Mouse (Mus musculus) neural tube, embryonic 14.5 days (tissue): Measurements from ENCODE around the gene Unc79. TPM values are rescaled to one million over a fixed set of nuclear protein-coding genes. Genes with fewer than 3 reads are reported as not detected.

Source experiments
- ATAC-seq: fragments of 200-750 bp; cut with Nextera tagmentation; 2 replicates; pipeline ENCODE4 v1.8.0; 2017; ENCODE audit warnings: low read depth, mild to moderate bottlenecking, moderate TSS enrichment, moderate library complexity
- H3K27ac ChIP-seq: fragments of 300-500 bp; sonication (generic); 2 replicates; pipeline ENCODE4 v1.5.1; 2014; ENCODE audit warnings: low read depth, mild to moderate bottlenecking, control low read depth, low read length, moderate library complexity, mixed read lengths
- H3K27me3 ChIP-seq: fragments of 300-500 bp; sonication (generic); 2 replicates; pipeline ENCODE4 v1.6.1; 2014; ENCODE audit warnings: low read length; ENCODE audit not compliant: control insufficient read depth, insufficient read depth
- H3K36me3 ChIP-seq: fragments of 300-500 bp; sonication (generic); 2 replicates; pipeline ENCODE4 v1.6.1; 2014; ENCODE audit warnings: low read length, mixed read lengths; ENCODE audit not compliant: control insufficient read depth, insufficient read depth
- H3K4me1 ChIP-seq: fragments of 300-500 bp; sonication (generic); 2 replicates; pipeline ENCODE4 v1.6.1; 2014; ENCODE audit warnings: low read length; ENCODE audit not compliant: control insufficient read depth, insufficient read depth
- H3K4me2 ChIP-seq: fragments of 300-500 bp; sonication (generic); 2 replicates; pipeline ENCODE4 v1.6.1; 2014; ENCODE audit warnings: mild to moderate bottlenecking, low read depth, low read length, control low read depth
- H3K4me3 ChIP-seq: fragments of 300-500 bp; sonication (generic); 2 replicates; pipeline ENCODE4 v1.5.1; 2014; ENCODE audit warnings: low read depth, low read length, control low read depth, mixed read lengths
- H3K9ac ChIP-seq: fragments of 300-500 bp; sonication (generic); replicated peaks from 2 replicates; pipeline ENCODE4 v1.6.1; 2014; ENCODE audit warnings: low read depth, mild to moderate bottlenecking, control low read depth, low read length, mixed read lengths
- H3K9me3 ChIP-seq: fragments of 300-500 bp; sonication (generic); 2 replicates; pipeline ENCODE4 v1.6.1; 2016; ENCODE audit warnings: low read length; ENCODE audit not compliant: control insufficient read depth
- WGBS: fragments of 180-500 bp; shearing (Covaris S2); extraction: QIAGEN DNeasy Blood & Tissue Kit; methylation state at CpG from one replicate; pipeline ENCODE4 v1.1.7; 2014; 5-methylcytosine and 5-hydroxymethylcytosine counted together
- polyA plus RNA-seq: library from polyadenylated mRNA; unstranded; fragments of >200 nt; fragmentation: Nextera tagmentation; extraction: Ambion mirVana; gene quantifications from 2 replicates; pipeline ENCODE4 v1.2.1, GENCODE M21; 2014

The Unc79 gene
- polyA plus RNA-seq, 1 experiment from 2014 or later = 15.6 TPM

DNA sequence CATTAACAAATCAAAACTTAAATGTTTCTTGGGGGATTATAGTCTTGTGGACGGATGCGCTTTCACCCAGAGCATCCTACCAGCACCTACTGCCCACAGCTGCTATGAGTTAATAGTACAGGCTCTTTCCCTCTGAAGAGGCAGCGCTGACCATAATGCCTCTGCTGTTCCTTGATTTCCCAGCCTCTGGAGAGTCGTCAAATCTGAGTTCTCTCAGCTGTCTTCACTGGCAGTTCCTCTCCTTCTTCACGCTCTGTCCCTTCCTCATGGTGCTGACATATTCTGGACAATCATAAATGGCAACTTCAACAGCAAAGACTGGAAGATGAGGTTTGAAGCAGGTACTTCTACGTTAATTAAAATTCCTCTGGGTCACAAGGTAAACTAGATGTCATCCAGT, 143.2 kb downstream of the Unc79 start:
- Histone ChIP-seq H3K4me3 (no peak overlapping the region), H3K9ac (no peak overlapping the region), H3K4me1 (no peaks in the 10 kb centered on the region), H3K27me3 (no peaks in the 10 kb centered on the region), H3K27ac (no peak overlapping the region), H3K36me3 (peaks cover 25% of the 10 kb centered on the region), H3K4me2 (no peak overlapping the region), H3K9me3 (no peaks in the 10 kb centered on the region)
- no peak for ATAC-seq
- 86% methylated on average over 6 of the region's 6 CpGs for WGBS

DNA sequence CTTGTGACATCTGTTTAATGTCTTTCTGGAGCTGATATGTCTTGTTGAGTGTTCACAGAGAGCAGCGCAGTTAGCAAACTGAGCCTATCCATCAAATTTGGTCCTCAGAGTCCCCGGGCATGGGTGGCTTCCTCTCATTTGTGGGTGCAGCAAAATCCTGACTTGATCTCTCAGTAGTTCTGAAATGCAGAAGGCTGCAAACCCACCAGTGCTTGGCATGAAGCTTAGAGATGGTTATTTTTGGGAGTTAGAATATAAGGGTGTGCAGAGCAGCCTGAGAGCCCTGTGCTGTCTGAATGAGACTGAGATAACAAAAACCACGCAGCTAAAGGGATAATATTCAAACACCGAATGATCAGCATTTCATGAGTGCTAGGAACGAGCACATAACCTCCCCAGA, 146.5 kb downstream of the Unc79 start:
- no peaks in the 10 kb centered on the region for H3K27me3 ChIP-seq
- H3K4me3 ChIP-seq = no peak overlapping the region
- 86% methylated on average over 5 of the region's 5 CpGs for WGBS
- H3K4me2 ChIP-seq = no peak overlapping the region
- ATAC-seq = no peak
- no peaks in the 10 kb centered on the region for H3K4me1 ChIP-seq
- no peaks in the 10 kb centered on the region for H3K9me3 ChIP-seq
- H3K27ac ChIP-seq = no peak overlapping the region
- H3K9ac ChIP-seq = no peak overlapping the region
- H3K36me3 ChIP-seq = peaks cover 31% of the 10 kb centered on the region

DNA sequence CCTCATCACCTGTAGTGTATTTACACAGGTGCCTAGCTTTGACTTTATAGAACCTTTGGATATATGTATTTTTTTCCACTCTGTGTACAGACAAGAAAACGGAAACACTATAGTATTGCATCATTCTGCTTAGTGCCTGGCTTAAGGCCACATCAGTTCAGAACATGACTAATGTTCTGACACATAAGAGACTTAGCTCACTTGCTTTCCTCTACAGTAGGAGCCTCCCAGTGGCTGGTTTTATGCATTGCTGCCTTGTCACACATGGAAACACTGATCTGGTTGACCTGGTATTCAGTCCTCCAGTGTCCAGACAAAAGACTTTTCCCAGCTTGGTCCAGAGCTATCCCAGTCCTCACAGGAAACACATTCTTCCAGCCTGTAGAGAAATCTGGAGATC, 150.5 kb downstream of the Unc79 start:
- 64% methylated on average over 1 of the region's 1 CpGs for WGBS
- H3K4me1 ChIP-seq = no peaks in the 10 kb centered on the region

GRCm38 (mm10) chr12:103100088-103100487, 151.4 kb downstream of the Unc79 start:
- no peak overlapping the region for H3K4me3 ChIP-seq
- no peak for ATAC-seq
- H3K4me2 ChIP-seq = no peak overlapping the region
- no peak overlapping the region for H3K27ac ChIP-seq
- H3K9me3 ChIP-seq = no peaks in the 10 kb centered on the region
- no peaks in the 10 kb centered on the region for H3K27me3 ChIP-seq
- no peak overlapping the region for H3K9ac ChIP-seq
- H3K4me1 ChIP-seq = no peaks in the 10 kb centered on the region
- 63% methylated on average over 5 of the region's 5 CpGs for WGBS
- H3K36me3 ChIP-seq = peaks cover 24% of the 10 kb centered on the region

More for the DNA sequence above, 150.5 kb downstream of the Unc79 start:
- Histone ChIP-seq H3K36me3 (peaks cover 23% of the 10 kb centered on the region), H3K4me2 (no peak overlapping the region), H3K4me3 (no peak overlapping the region), H3K9me3 (no peaks in the 10 kb centered on the region), H3K27ac (no peak overlapping the region), H3K27me3 (no peaks in the 10 kb centered on the region), H3K9ac (no peak overlapping the region)
- ATAC-seq = no peak; the same call in 1 of the 2 replicates

DNA sequence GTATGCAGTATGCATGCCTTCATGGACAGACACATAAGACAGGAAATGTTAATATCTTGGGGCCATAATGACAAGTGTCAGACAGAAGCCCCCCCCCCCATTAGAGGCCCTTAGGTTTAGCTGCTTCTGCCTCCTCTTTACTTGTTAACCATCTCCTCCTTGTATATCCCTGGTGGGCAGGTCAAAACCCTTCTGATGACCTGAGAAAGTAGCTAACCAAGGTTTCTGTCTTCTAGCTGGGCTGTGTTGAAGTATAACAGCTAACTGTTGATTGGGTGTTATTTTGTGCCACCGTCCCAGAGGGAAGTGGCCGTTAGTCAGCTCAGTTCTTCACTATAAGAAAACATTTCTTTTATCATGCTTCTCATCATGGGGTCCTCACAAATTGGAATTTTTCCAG, 154.4 kb downstream of the Unc79 start:
- Histone ChIP-seq H3K27me3 (no peaks in the 10 kb centered on the region), H3K4me1 (no peaks in the 10 kb centered on the region), H3K4me3 (no peak overlapping the region), H3K4me2 (no peak overlapping the region), H3K27ac (no peak overlapping the region), H3K36me3 (peaks cover 27% of the 10 kb centered on the region; the same call in 1 of the 2 replicates), H3K9me3 (no peaks in the 10 kb centered on the region), H3K9ac (no peak overlapping the region)
- ATAC-seq = no peak
- WGBS = 58% methylated on average over 2 of the region's 2 CpGs

DNA sequence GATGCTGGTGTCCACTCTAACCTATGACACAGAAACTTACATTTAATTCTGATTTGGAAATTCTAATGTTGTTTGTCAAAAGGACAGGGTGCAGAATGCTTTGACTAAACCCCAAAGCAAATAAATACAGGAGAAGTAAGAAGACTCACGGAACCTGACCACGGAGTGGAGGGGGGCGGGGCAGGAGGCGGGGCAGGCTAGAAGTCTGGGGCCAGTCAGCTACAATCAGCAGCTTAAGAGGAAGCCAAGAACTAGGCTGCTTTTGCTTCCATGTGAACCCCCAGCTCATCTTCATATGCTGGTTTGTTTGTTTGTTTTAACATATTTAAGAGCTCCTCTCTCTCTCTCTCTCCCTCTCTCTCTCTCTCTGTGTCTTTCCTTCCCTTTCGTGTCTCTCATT, 154.9 kb downstream of the Unc79 start:
- Histone ChIP-seq H3K9me3 (no peaks in the 10 kb centered on the region), H3K9ac (no peak overlapping the region), H3K4me2 (no peak overlapping the region), H3K4me1 (no peaks in the 10 kb centered on the region), H3K4me3 (no peak overlapping the region), H3K27me3 (no peaks in the 10 kb centered on the region), H3K27ac (no peak overlapping the region), H3K36me3 (peaks cover 32% of the 10 kb centered on the region; the same call in 1 of the 2 replicates)
- ATAC-seq = no peak
- WGBS = 26% methylated on average over 5 of the region's 5 CpGs

GRCm38 (mm10) chr12:103109301-103109700, 160.6 kb downstream of the Unc79 start:
- Histone ChIP-seq H3K4me2 (no peak overlapping the region), H3K27ac (no peak overlapping the region), H3K27me3 (no peaks in the 10 kb centered on the region), H3K9ac (no peak overlapping the region), H3K4me3 (no peak overlapping the region), H3K36me3 (peaks cover 37% of the 10 kb centered on the region), H3K9me3 (no peaks in the 10 kb centered on the region), H3K4me1 (no peaks in the 10 kb centered on the region)
- 90% methylated on average over 7 of the region's 7 CpGs for WGBS
- no peak for ATAC-seq

DNA sequence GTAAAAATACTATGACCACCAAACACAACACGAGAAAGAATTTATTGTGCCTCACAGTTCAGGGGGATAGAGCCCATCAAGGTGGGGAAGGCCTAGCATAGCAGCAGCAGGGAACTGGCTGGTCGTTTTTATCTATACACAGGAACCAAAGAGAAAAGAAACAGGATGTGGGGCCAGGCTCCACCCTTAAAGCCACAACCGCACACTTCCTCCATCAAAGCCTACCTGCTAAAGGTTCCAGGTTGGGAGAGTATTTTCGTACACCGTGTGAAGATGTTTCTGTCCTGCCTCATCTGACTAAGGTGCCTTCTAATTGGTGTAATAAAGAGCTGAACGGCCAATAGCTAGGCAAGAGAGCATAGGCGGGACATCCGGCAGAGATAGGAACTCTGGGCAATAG, 168.0 kb downstream of the Unc79 start:
- no peak for ATAC-seq
- H3K4me2 ChIP-seq = no peak overlapping the region
- H3K4me3 ChIP-seq = no peak overlapping the region
- no peaks in the 10 kb centered on the region for H3K9me3 ChIP-seq
- no peak overlapping the region for H3K9ac ChIP-seq
- peaks cover 9% of the 10 kb centered on the region; the same call in 1 of the 2 replicates for H3K36me3 ChIP-seq
- H3K27me3 ChIP-seq = no peaks in the 10 kb centered on the region
- H3K4me1 ChIP-seq = no peaks in the 10 kb centered on the region
- 86% methylated on average over 8 of the region's 8 CpGs for WGBS
- no peak overlapping the region for H3K27ac ChIP-seq

GRCm38 (mm10) chr12:103117517-103118193, 169.0 kb downstream of the Unc79 start:
- Histone ChIP-seq H3K27me3 (no peaks in the 10 kb centered on the region), H3K4me3 (no peak overlapping the region), H3K9ac (no peak overlapping the region), H3K27ac (no peak overlapping the region), H3K36me3 (peaks cover 8% of the 10 kb centered on the region; the same call in 1 of the 2 replicates), H3K4me2 (no peak overlapping the region), H3K9me3 (no peaks in the 10 kb centered on the region), H3K4me1 (no peaks in the 10 kb centered on the region)
- 60% methylated on average over 10 of the region's 10 CpGs for WGBS
- no peak for ATAC-seq
